ENCODE assay signal across 9 mouse cellular contexts in genomic region chrX:160390464-160390956, GRCm38 (mm10). TPM values are rescaled to one million over a fixed set of nuclear protein-coding genes. Genes with fewer than 3 reads are reported as not detected.
DNase-seq lines count a peak whose midpoint lies in the region; ATAC-seq lines count a peak whose summit lies in the region.
"Had no signal": no experiment of that assay in that cellular context is flagged by ENCODE, and none has a peak within 500 bp of the region (broad histone marks: within the 10 kb centered on the region; RNA-seq: fewer than 3 reads in every experiment).

Gene Adgrg2 (plus strand): TSS chrX:160390690.

- peaks cover 12% of the 10 kb centered on the region; the same call in 1 of the 2 replicates for H3K27me3 ChIP-seq in intestine, embryonic 15.5 days (replicated peaks)
- peaks cover 31% of the 10 kb centered on the region for H3K27me3 ChIP-seq in lung, embryonic 15.5 days

- no peaks in the 10 kb centered on the region for H3K36me3 ChIP-seq in intestine, embryonic 15.5 days
- H3K36me3 ChIP-seq in lung, embryonic 15.5 days: no peaks in the 10 kb centered on the region

- H3K4me1 ChIP-seq in intestine, embryonic 15.5 days (replicated peaks): no peaks in the 10 kb centered on the region
- no peaks in the 10 kb centered on the region for H3K4me1 ChIP-seq in lung, embryonic 15.5 days

- WGBS in intestine, embryonic 15.5 days: 13% methylated on average over 37 of the region's 42 CpGs
- WGBS in lung, embryonic 15.5 days: 8% methylated on average over 28 of the region's 42 CpGs

- no peaks in the 10 kb centered on the region for H3K9me3 ChIP-seq in intestine, embryonic 15.5 days
- no peaks in the 10 kb centered on the region for H3K9me3 ChIP-seq in lung, embryonic 15.5 days

- peak; percentile 25 for DNase-seq in gastrocnemius, postnatal 10 days
- no peak for DNase-seq in gastrocnemius, adult 8-10 months (ENCODE audit: low spot score in 2 of 2)
- DNase-seq in adrenal gland, postnatal 10 days: peak; percentile 32
- DNase-seq in gastrocnemius, postnatal 14 days: peak; percentile 32
- peak; percentile 48 for DNase-seq in retina, postnatal 1 day
- no peak for DNase-seq in layer of hippocampus, postnatal 25 days (ENCODE audit: extremely low spot score in 1 of 2, low spot score in 1 of 2)

- intact Hi-C loops in gastrocnemius, postnatal 14 days (cut with DNase I; ENCODE audit: low total_unique reads): no loop called here

- peak; percentile 84 for ATAC-seq in intestine, embryonic 15.5 days
- ATAC-seq in lung, embryonic 15.5 days (ENCODE audit: borderline replicate concordance, extremely low read depth, low FRiP score, low TSS enrichment): peak; percentile 72

- H3K4me2 ChIP-seq in intestine, embryonic 15.5 days (replicated peaks): peak within 1 kb of the TSS; percentile 75
- peak within 1 kb of the TSS; percentile 67 for H3K4me2 ChIP-seq in lung, embryonic 15.5 days

- no peak within 1 kb of the TSS for H3K27ac ChIP-seq in intestine, embryonic 15.5 days
- H3K27ac ChIP-seq in lung, embryonic 15.5 days: no peak within 1 kb of the TSS

- H3K4me3 ChIP-seq in intestine, embryonic 15.5 days (replicated peaks): peak within 1 kb of the TSS; percentile 40
- H3K4me3 ChIP-seq in lung, embryonic 15.5 days: peak within 1 kb of the TSS; percentile 44

- H3K9ac ChIP-seq in intestine, embryonic 15.5 days: no peak within 1 kb of the TSS
- H3K9ac ChIP-seq in lung, embryonic 15.5 days: peak within 1 kb of the TSS; percentile 29; the same call in 1 of the 2 replicates

RNA-seq across cellular contexts. Expression of gene Adgrg2, which starts in this region (rescaled TPM):
- total RNA-seq in gastrocnemius, postnatal 10 days (2021): 1 to 10 TPM; 2.8 to 4.7 TPM
- total RNA-seq in gastrocnemius, adult 8-10 months (2022): 1 to 10 TPM in 1 of 4 experiments, under 1 TPM in 3; 0.54 to 1.9 (median 0.69) TPM
- 1 to 10 TPM; 1.3 to 1.4 TPM for total RNA-seq in adrenal gland, postnatal 10 days (2021)
- 1 to 10 TPM; 1.7 to 1.8 TPM for total RNA-seq in gastrocnemius, postnatal 14 days (2021)
- 1.1 and 1.5 TPM in 2 replicates for polyA plus RNA-seq in intestine, embryonic 15.5 days (2015; fragmentation: Nextera tagmentation; extraction: Ambion mirVana)
- polyA plus RNA-seq in lung, embryonic 15.5 days (2015; fragmentation: Nextera tagmentation; extraction: Ambion mirVana): 3.0 and 3.2 TPM in 2 replicates
- total RNA-seq in layer of hippocampus, postnatal 25 days (2021): under 1 TPM; 0.62 to 0.77 TPM
- total RNA-seq: MEL had no signal

Comparison
In these comparisons a context has a peak if more than half of its experiments do, and no peak if none do; other contexts are left out.
1. DNase-seq: peak in gastrocnemius, postnatal 10 days (single experiment), adrenal gland, postnatal 10 days (single experiment), gastrocnemius, postnatal 14 days (single experiment) and retina, postnatal 1 day (single experiment); none in gastrocnemius, adult 8-10 months (0 of 2) and layer of hippocampus, postnatal 25 days (0 of 2).